Mouse (Mus musculus): ENCODE data around the gene Nup155.

DNA sequence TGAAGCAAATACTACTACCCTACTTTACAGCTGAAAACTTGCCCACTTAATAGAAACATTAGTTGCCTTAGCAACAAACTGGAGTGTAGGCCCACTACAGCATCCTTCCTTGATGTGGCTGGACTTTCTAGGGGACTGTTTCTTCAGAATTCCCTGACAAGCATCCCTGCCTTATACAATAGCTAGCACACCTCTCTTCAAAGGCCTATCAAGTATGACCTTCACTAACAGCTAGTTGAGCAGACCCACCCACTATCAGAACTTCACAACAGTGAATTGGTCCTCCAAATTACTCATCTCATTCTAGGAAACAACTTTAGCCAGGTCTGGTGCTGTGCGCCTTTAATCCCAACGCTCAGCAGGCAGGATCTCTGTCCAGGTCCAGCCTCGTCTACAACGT is 21.8 kb upstream of the Nup155 start:
- TF ChIP-seq CTCF (conservative IDR thresholded peaks at IDR 0.05; ENCODE audit: insufficient read depth, insufficient read length, low read depth, low read length) (no peak), POLR2A (IDR thresholded peaks at IDR 0.05; ENCODE audit: low read depth, low read length) (no peak)
